Mouse (Mus musculus): ENCODE data around the gene Exosc8. TPM values are rescaled to one million over a fixed set of nuclear protein-coding genes. Genes with fewer than 3 reads are reported as not detected.

Gene Exosc8
- total RNA-seq, 1 experiment, result 116 TPM

DNA sequence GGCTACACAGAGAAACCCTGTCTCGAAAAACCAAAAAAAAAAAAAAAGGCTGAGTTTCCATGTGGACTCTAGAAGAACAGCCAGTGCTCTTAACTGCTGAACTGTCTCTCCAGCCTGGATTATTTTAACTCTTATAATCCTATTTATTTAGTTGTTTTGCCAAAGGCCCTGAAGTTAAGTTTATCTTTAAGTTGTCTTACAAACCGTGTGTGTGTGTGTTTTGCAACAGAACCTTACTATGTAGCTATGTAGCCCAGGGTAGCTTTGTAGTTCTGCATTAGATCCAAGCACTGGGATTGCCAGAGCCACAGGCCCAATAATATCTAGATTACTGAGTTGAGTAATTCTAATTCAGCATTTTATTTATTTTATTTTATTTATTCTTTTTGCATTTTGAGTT lies 9.8 kb downstream of the Exosc8 start:
- Histone ChIP-seq H3K4me3 (ENCODE audit: insufficient read depth in 1 of 2, low read depth in 1 of 2, low read length in 2 of 2, poor library complexity in 1 of 2, severe bottlenecking in 1 of 2) (no peak overlapping the region), H3K9me3 (ENCODE audit: control insufficient read depth, insufficient read depth, low read depth, low read length) (no peaks in the 10 kb centered on the region), H3K9ac (ENCODE audit: insufficient read depth, low read depth, low read length, poor library complexity, severe bottlenecking) (no peak overlapping the region), H3K27ac (ENCODE audit: insufficient read depth, low read depth, low read length, poor library complexity, severe bottlenecking) (no peak overlapping the region), H3K4me1 (ENCODE audit: control insufficient read depth in 2 of 2, insufficient read depth in 2 of 2, low read length in 2 of 2, poor library complexity in 1 of 2) (peaks cover 2 to 8% of the 10 kb centered on the region in 2 experiments; a peak in 1 of 4 replicates), H3K36me3 (ENCODE audit: control insufficient read depth, insufficient read depth, low read length, poor library complexity, severe bottlenecking) (peaks cover 36% of the 10 kb centered on the region)
- no peak for TF ChIP-seq ZC3H11A (IDR thresholded peaks at IDR 0.05; ENCODE audit: borderline replicate concordance, low read depth, low read length)
- no peak for TF ChIP-seq CHD2 (IDR thresholded peaks at IDR 0.05; ENCODE audit: low read depth, low read length)
- no peak for TF ChIP-seq HCFC1 (IDR thresholded peaks at IDR 0.05; ENCODE audit: borderline replicate concordance, insufficient read depth, low read length)
- no peak for TF ChIP-seq MAFK (IDR thresholded peaks at IDR 0.05; ENCODE audit: insufficient read depth, low read depth, low read length)
- no peak for TF ChIP-seq ZNF384 (IDR thresholded peaks at IDR 0.05; ENCODE audit: low read depth, low read length)
- DNase-seq (ENCODE audit: low read depth, low spot score), result no peak
- in situ Hi-C loops (cut with MboI; ENCODE audit: low sequenced_read_pairs in 2 of 2, unreplicated experiment in 2 of 2), result no loop called here

DNA sequence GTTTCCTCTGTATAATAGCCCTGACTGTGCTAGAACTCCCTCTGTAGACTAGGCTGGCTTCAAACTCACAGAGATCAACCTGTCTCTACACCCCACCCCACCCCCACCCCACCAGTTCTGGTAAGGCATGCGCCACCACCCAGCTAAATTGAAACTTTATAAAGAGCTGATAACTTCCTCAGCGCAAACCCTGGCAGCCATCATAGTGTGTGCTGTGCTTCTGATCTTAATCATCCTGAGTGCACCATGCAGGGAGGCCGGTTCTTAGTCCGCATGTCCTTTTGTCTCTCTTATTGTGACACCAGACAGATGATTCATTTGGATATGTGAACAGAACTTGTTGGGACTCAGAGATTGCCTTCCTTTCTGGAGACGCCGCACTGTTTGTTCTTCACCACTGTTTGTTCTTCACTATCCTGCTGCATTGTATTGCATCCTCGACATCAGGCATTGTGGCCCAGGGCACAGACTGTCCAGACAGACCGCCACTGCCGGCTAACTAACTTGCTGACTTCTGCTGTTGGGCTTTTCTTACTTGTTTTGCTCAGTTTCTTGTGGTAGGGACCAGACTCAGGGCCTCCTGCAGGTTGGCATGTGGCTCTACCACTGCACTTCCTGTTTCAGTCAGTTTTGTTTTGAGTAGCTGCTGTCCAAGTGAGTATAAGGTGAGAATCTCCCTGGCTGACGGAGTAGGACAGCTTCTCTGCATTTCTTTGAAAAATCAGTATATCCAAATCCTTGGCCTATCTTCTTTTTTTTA lies 11.3 kb downstream of the Exosc8 start:
- Histone ChIP-seq H3K36me3 (ENCODE audit: control insufficient read depth, insufficient read depth, low read length, poor library complexity, severe bottlenecking) (peaks cover 25% of the 10 kb centered on the region), H3K4me1 (ENCODE audit: control insufficient read depth in 2 of 2, insufficient read depth in 2 of 2, low read length in 2 of 2, poor library complexity in 1 of 2) (peaks cover 2 to 6% of the 10 kb centered on the region in 2 experiments; a peak in 1 of 4 replicates), H3K9me3 (ENCODE audit: control insufficient read depth, insufficient read depth, low read depth, low read length) (no peaks in the 10 kb centered on the region), H3K4me3 (ENCODE audit: insufficient read depth in 1 of 2, low read depth in 1 of 2, low read length in 2 of 2, poor library complexity in 1 of 2, severe bottlenecking in 1 of 2) (no peak overlapping the region), H3K27ac (ENCODE audit: insufficient read depth, low read depth, low read length, poor library complexity, severe bottlenecking) (no peak overlapping the region), H3K9ac (ENCODE audit: insufficient read depth, low read depth, low read length, poor library complexity, severe bottlenecking) (no peak overlapping the region)
- in situ Hi-C loops (cut with MboI; ENCODE audit: low sequenced_read_pairs in 2 of 2, unreplicated experiment in 2 of 2), result no loop called here
- TF ChIP-seq ZC3H11A (IDR thresholded peaks at IDR 0.05; ENCODE audit: borderline replicate concordance, low read depth, low read length), result no peak
- TF ChIP-seq HCFC1 (IDR thresholded peaks at IDR 0.05; ENCODE audit: borderline replicate concordance, insufficient read depth, low read length), result no peak
- no peak for TF ChIP-seq ZNF384 (IDR thresholded peaks at IDR 0.05; ENCODE audit: low read depth, low read length)
- no peak for TF ChIP-seq CHD2 (IDR thresholded peaks at IDR 0.05; ENCODE audit: low read depth, low read length)
- no peak for TF ChIP-seq MAFK (IDR thresholded peaks at IDR 0.05; ENCODE audit: insufficient read depth, low read depth, low read length)
- DNase-seq (ENCODE audit: low read depth, low spot score), result no peak

DNA sequence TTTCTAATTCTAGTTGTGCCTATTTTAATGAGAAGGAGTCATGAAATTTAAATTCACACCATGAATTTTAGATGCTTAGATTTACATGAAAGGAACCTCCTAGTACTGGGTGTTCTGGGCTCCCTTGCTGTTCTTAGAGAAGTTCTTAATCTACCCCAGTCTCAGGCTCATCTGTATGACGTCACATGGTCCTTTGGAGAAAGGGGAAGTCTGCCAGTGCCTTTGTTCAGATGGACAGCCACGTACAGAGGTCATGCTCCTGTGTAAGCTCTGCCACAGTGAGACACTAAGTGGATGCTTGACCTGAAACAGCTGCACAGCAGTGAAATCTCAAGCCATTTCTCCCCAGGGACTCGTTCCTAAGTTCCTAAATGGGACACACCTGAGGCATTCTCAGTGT lies 16.2 kb downstream of the Exosc8 start:
- H3K27ac ChIP-seq (ENCODE audit: insufficient read depth, low read depth, low read length, poor library complexity, severe bottlenecking), result no peak overlapping the region
- peaks cover 2 to 6% of the 10 kb centered on the region in 2 experiments; a peak in 1 of 4 replicates for H3K4me1 ChIP-seq (ENCODE audit: control insufficient read depth in 2 of 2, insufficient read depth in 2 of 2, low read length in 2 of 2, poor library complexity in 1 of 2)
- TF ChIP-seq MAFK (IDR thresholded peaks at IDR 0.05; ENCODE audit: insufficient read depth, low read depth, low read length) (no peak), ZC3H11A (IDR thresholded peaks at IDR 0.05; ENCODE audit: borderline replicate concordance, low read depth, low read length) (no peak), ZNF384 (IDR thresholded peaks at IDR 0.05; ENCODE audit: low read depth, low read length) (no peak), HCFC1 (IDR thresholded peaks at IDR 0.05; ENCODE audit: borderline replicate concordance, insufficient read depth, low read length) (no peak), CHD2 (IDR thresholded peaks at IDR 0.05; ENCODE audit: low read depth, low read length) (no peak)
- H3K9me3 ChIP-seq (ENCODE audit: control insufficient read depth, insufficient read depth, low read depth, low read length), result no peaks in the 10 kb centered on the region
- in situ Hi-C loops (cut with MboI; ENCODE audit: low sequenced_read_pairs in 2 of 2, unreplicated experiment in 2 of 2), result no loop called here
- H3K4me3 ChIP-seq (ENCODE audit: insufficient read depth in 1 of 2, low read depth in 1 of 2, low read length in 2 of 2, poor library complexity in 1 of 2, severe bottlenecking in 1 of 2), result no peak overlapping the region
- H3K36me3 ChIP-seq (ENCODE audit: control insufficient read depth, insufficient read depth, low read length, poor library complexity, severe bottlenecking), result peaks cover 28% of the 10 kb centered on the region
- no peak for DNase-seq (ENCODE audit: low read depth, low spot score)
- H3K9ac ChIP-seq (ENCODE audit: insufficient read depth, low read depth, low read length, poor library complexity, severe bottlenecking), result no peak overlapping the region

DNA sequence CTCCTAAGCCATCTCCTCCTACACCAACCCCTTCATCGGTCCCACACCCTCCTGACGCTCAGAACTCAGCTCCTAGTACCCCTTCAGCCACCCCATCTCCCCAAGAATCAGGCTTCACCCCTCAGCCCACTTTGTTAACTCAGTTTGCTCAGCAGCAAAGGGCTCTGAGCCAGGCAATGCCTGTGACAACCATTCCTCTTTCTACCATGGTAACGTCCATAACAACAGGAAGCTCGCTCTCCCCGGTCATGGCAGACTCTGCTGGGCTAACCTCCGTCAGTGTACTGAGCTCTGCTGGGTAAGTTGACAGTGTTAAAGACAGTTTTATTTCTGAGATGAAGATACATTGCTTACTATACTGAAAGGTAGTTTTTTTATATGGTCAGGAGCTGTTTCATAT lies 17.8 kb downstream of the Exosc8 start:
- Histone ChIP-seq H3K36me3 (ENCODE audit: control insufficient read depth, insufficient read depth, low read length, poor library complexity, severe bottlenecking) (peaks cover 27% of the 10 kb centered on the region), H3K27ac (ENCODE audit: insufficient read depth, low read depth, low read length, poor library complexity, severe bottlenecking) (no peak overlapping the region), H3K9me3 (ENCODE audit: control insufficient read depth, insufficient read depth, low read depth, low read length) (no peaks in the 10 kb centered on the region), H3K4me3 (ENCODE audit: insufficient read depth in 1 of 2, low read depth in 1 of 2, low read length in 2 of 2, poor library complexity in 1 of 2, severe bottlenecking in 1 of 2) (no peak overlapping the region), H3K9ac (ENCODE audit: insufficient read depth, low read depth, low read length, poor library complexity, severe bottlenecking) (no peak overlapping the region), H3K4me1 (ENCODE audit: control insufficient read depth in 2 of 2, insufficient read depth in 2 of 2, low read length in 2 of 2, poor library complexity in 1 of 2) (no peaks in the 10 kb centered on the region)
- in situ Hi-C loops (cut with MboI; ENCODE audit: low sequenced_read_pairs in 2 of 2, unreplicated experiment in 2 of 2), result no loop called here
- TF ChIP-seq ZC3H11A (IDR thresholded peaks at IDR 0.05; ENCODE audit: borderline replicate concordance, low read depth, low read length) (no peak), HCFC1 (IDR thresholded peaks at IDR 0.05; ENCODE audit: borderline replicate concordance, insufficient read depth, low read length) (no peak), CHD2 (IDR thresholded peaks at IDR 0.05; ENCODE audit: low read depth, low read length) (no peak), MAFK (IDR thresholded peaks at IDR 0.05; ENCODE audit: insufficient read depth, low read depth, low read length) (no peak), ZNF384 (IDR thresholded peaks at IDR 0.05; ENCODE audit: low read depth, low read length) (no peak)
- DNase-seq (ENCODE audit: low read depth, low spot score), result no peak
